Mouse (Mus musculus) MEL (cell line): ENCODE measurements around the gene Pknox2.

Experiments used
- CTCF ChIP-seq, 3 experiments: IDR thresholded peaks in 2 of 3; conservative IDR thresholded peaks in 1 of 3; 2 replicates each; pipeline ENCODE4 v1.5.1; 2011 to 2012; ENCODE audit warnings: low read length in 3 of 3, low read depth in 2 of 3, mild to moderate bottlenecking in 2 of 3, improper control_type of control experiment in 1 of 3, inconsistent platforms in 1 of 3, mixed read lengths in 1 of 3, moderate library complexity in 1 of 3; ENCODE audit not compliant: control insufficient read depth in 1 of 3, insufficient read depth in 1 of 3, poor library complexity in 1 of 3, severe bottlenecking in 1 of 3
- E2F4 ChIP-seq: IDR thresholded peaks from 2 replicates; pipeline ENCODE4 v1.6.1; 2011; ENCODE audit warnings: low read depth, low read length, improper control_type of control experiment, borderline replicate concordance
- ELF1 ChIP-seq: IDR thresholded peaks from 2 replicates; pipeline ENCODE4 v1.6.1; 2014; ENCODE audit warnings: low read depth, mild to moderate bottlenecking, inconsistent platforms, low read length, improper control_type of control experiment, moderate library complexity
- EP300 ChIP-seq, 2 experiments: IDR thresholded peaks; 2 replicates each; pipeline ENCODE4 v1.6.1; 2011; ENCODE audit warnings: improper control_type of control experiment in 2 of 2, low read length in 2 of 2, low read depth in 1 of 2, mild to moderate bottlenecking in 1 of 2
- MAFK ChIP-seq: IDR thresholded peaks from 2 replicates; pipeline ENCODE4 v1.6.1; 2011; ENCODE audit warnings: low read depth, mild to moderate bottlenecking, low read length, improper control_type of control experiment, borderline replicate concordance
- MEF2A ChIP-seq: IDR thresholded peaks from 2 replicates; pipeline ENCODE4 v1.6.1; 2014; ENCODE audit warnings: low read depth, mild to moderate bottlenecking, inconsistent platforms, low read length, improper control_type of control experiment; ENCODE audit not compliant: poor library complexity, insufficient replicate concordance, severe bottlenecking; ENCODE audit errors: extremely low read depth
- MXI1 ChIP-seq: IDR thresholded peaks from 2 replicates; pipeline ENCODE4 v1.6.1; 2011; ENCODE audit warnings: mild to moderate bottlenecking, low read depth, low read length, improper control_type of control experiment
- MYC ChIP-seq: IDR thresholded peaks from 2 replicates; pipeline ENCODE4 v1.6.1; 2011; ENCODE audit warnings: low read depth, mild to moderate bottlenecking, low read length, improper control_type of control experiment, moderate library complexity
- POLR2A ChIP-seq, 2 experiments: IDR thresholded peaks; 2 replicates each; pipeline ENCODE4 v1.6.1; 2011 to 2012; ENCODE audit warnings: low read length in 2 of 2, mild to moderate bottlenecking in 2 of 2, control low read depth in 1 of 2, improper control_type of control experiment in 1 of 2, low read depth in 1 of 2, moderate library complexity in 1 of 2; ENCODE audit not compliant: control insufficient read depth in 1 of 2, insufficient read depth in 1 of 2, poor library complexity in 1 of 2
- POLR2AphosphoS2 ChIP-seq: IDR thresholded peaks from 2 replicates; pipeline ENCODE4 v1.6.1; 2011; ENCODE audit warnings: low read length, improper control_type of control experiment
- SIN3A ChIP-seq: IDR thresholded peaks from 2 replicates; pipeline ENCODE4 v1.6.1; 2012; ENCODE audit warnings: low read length, improper control_type of control experiment, inconsistent platforms
- ZNF384 ChIP-seq: IDR thresholded peaks from 2 replicates; pipeline ENCODE4 v1.6.1; 2012; ENCODE audit warnings: low read depth, mild to moderate bottlenecking, inconsistent platforms, low read length, improper control_type of control experiment

DNA sequence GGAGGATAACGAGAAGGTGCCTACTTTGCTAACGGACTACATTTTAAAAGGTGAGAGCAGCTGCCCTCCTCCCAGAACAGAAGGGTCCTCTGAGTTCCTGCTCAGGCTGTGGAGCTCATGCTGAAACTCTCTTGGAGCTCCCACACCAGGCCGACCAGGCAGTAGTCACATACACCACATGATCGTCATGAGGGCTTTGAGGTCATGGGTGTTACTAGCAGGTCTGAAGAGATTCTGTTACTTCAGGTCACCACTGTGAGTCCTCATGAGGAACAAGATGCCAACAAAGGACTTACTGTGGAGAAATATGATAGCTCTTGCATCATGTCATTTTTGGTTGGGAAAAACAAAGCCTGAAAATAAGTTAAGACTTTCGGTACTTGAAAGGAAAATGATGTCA, 270.9 kb downstream of the Pknox2 start:
- TF ChIP-seq SIN3A (no peak), POLR2A (IDR thresholded peaks at IDR 0.05; ENCODE audit: control insufficient read depth in 1 of 2, insufficient read depth in 1 of 2, low read depth in 1 of 2, low read length in 2 of 2, poor library complexity in 1 of 2) (no peak), MEF2A (no peak), ELF1 (no peak), MAFK (no peak), CTCF (IDR thresholded peaks at IDR 0.05 in 2 of 3, conservative IDR thresholded peaks at IDR 0.05 in 1 of 3; ENCODE audit: control insufficient read depth in 1 of 3, insufficient read depth in 1 of 3, low read depth in 2 of 3, low read length in 3 of 3, poor library complexity in 1 of 3, severe bottlenecking in 1 of 3) (no peak), EP300 (IDR thresholded peaks at IDR 0.05; ENCODE audit: low read depth in 1 of 2, low read length in 2 of 2) (no peak), POLR2AphosphoS2 (no peak), ZNF384 (no peak), MXI1 (no peak), MYC (no peak), E2F4 (no peak)
